Mouse (Mus musculus): Measurements from ENCODE around the gene Rnf217.

Rnf217 gene

GRCm38 (mm10) chr10:31609066-31609961 is at the start of gene Rnf217:
Gene Rnf217, minus strand, starts transcription at chr10:31609184.
- DNase-seq (ENCODE audit: low read depth): no peak

- no peak for DNase-seq (ENCODE audit: low read depth)
Observed at GRCm38 (mm10) chr10:31647270-31647669, 38.3 kb upstream of the Rnf217 start.

- no peak for DNase-seq (ENCODE audit: low read depth)
Observed at GRCm38 (mm10) chr10:31646083-31646482, 37.1 kb upstream of the Rnf217 start.

GRCm38 (mm10) chr10:31635098-31635497 is 26.1 kb upstream of the Rnf217 start:
- DNase-seq (ENCODE audit: low read depth): no peak

- no peak for DNase-seq (ENCODE audit: low read depth)
Observed at GRCm38 (mm10) chr10:31632005-31632404, 23.0 kb upstream of the Rnf217 start.

- no peak for DNase-seq (ENCODE audit: low read depth)
Observed at GRCm38 (mm10) chr10:31615355-31615754, 6.4 kb upstream of the Rnf217 start.

GRCm38 (mm10) chr10:31614111-31614510 is 5.1 kb upstream of the Rnf217 start:
- DNase-seq (ENCODE audit: low read depth): no peak

GRCm38 (mm10) chr10:31608441-31609065 is 431 bp downstream of the Rnf217 start:
- no peak for DNase-seq (ENCODE audit: low read depth)

- no peak for DNase-seq (ENCODE audit: low read depth)
Observed at GRCm38 (mm10) chr10:31606981-31607867, 1.8 kb downstream of the Rnf217 start.

GRCm38 (mm10) chr10:31603855-31604254 is 5.1 kb downstream of the Rnf217 start:
- no peak for DNase-seq (ENCODE audit: low read depth)

- DNase-seq (ENCODE audit: low read depth): no peak
Observed at GRCm38 (mm10) chr10:31600116-31600515, 8.9 kb downstream of the Rnf217 start.

GRCm38 (mm10) chr10:31597886-31598285 is 11.1 kb downstream of the Rnf217 start:
- DNase-seq (ENCODE audit: low read depth): no peak

GRCm38 (mm10) chr10:31596804-31597203 is 12.2 kb downstream of the Rnf217 start:
- DNase-seq (ENCODE audit: low read depth): no peak

GRCm38 (mm10) chr10:31595326-31595725 is 13.7 kb downstream of the Rnf217 start:
- DNase-seq (ENCODE audit: low read depth): no peak

GRCm38 (mm10) chr10:31592741-31593524 is 16.1 kb downstream of the Rnf217 start:
- DNase-seq (ENCODE audit: low read depth): no peak

GRCm38 (mm10) chr10:31592095-31592740 is 16.8 kb downstream of the Rnf217 start:
- DNase-seq (ENCODE audit: low read depth): no peak

GRCm38 (mm10) chr10:31580722-31581121 is 28.3 kb downstream of the Rnf217 start:
- DNase-seq (ENCODE audit: low read depth): no peak

- no peak for DNase-seq (ENCODE audit: low read depth)
Observed at GRCm38 (mm10) chr10:31580073-31580472, 28.9 kb downstream of the Rnf217 start.

GRCm38 (mm10) chr10:31573267-31573666 is 35.7 kb downstream of the Rnf217 start:
- DNase-seq (ENCODE audit: low read depth): no peak

GRCm38 (mm10) chr10:31557311-31557710 is 51.7 kb downstream of the Rnf217 start:
- DNase-seq (ENCODE audit: low read depth): no peak

GRCm38 (mm10) chr10:31555433-31555960 is 53.5 kb downstream of the Rnf217 start:
- no peak for DNase-seq (ENCODE audit: low read depth)
